Mouse (Mus musculus): Measurements from ENCODE around the gene Itga9. TPM values are rescaled to one million over a fixed set of nuclear protein-coding genes. Genes with fewer than 3 reads are reported as not detected.

Gene Itga9
- polyA plus RNA-seq, 1 experiment: 0.14 TPM

DNA sequence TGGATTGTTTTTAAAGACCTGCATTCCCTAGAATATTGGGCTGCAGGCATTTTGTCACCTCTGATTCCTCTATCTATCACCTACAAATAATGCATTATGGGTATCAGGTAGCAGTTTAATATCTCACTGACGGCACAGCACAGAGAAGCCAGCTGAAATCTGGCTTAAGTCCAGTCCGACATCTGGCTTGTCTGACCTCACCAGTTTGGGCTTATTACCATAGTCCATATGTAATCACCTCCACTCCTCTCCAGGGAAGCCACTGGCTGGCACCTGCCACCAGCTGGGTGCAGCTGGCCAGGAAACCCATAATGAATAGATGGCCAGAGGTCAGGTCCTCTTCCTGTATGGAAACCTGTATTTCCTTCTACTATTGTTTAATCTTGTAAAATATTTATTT, 284.2 kb downstream of the Itga9 start:
- TF ChIP-seq TCF3 (IDR thresholded peaks at IDR 0.05; ENCODE audit: insufficient read length, low read depth) (no peak), POLR2AphosphoS2 (IDR thresholded peaks at IDR 0.05; ENCODE audit: insufficient read length, low read depth) (no peak), TCF12 (IDR thresholded peaks at IDR 0.05; ENCODE audit: insufficient read depth, poor library complexity, severe bottlenecking) (no peak), POLR2A (IDR thresholded peaks at IDR 0.05; ENCODE audit: insufficient read length, low read depth) (no peak), CEBPB (IDR thresholded peaks at IDR 0.05; ENCODE audit: insufficient read depth, poor library complexity, severe bottlenecking) (no peak), MYOD1 (IDR thresholded peaks at IDR 0.05; ENCODE audit: control insufficient read depth in 1 of 3, insufficient read length in 2 of 3, low read depth in 2 of 3) (no peak), USF1 (IDR thresholded peaks at IDR 0.05; ENCODE audit: low read depth) (no peak), REST (IDR thresholded peaks at IDR 0.05; ENCODE audit: insufficient read depth, insufficient read length) (no peak), E2F4 (IDR thresholded peaks at IDR 0.05; ENCODE audit: insufficient read depth) (no peak), MYOG (IDR thresholded peaks at IDR 0.05; ENCODE audit: control insufficient read depth in 1 of 3, insufficient read depth in 1 of 3, insufficient read length in 2 of 3, low read depth in 2 of 3) (no peak), SRF (IDR thresholded peaks at IDR 0.05; ENCODE audit: control insufficient read depth, insufficient read length, low read depth) (no peak), MAX (IDR thresholded peaks at IDR 0.05; ENCODE audit: low read depth) (no peak)
- Histone ChIP-seq H3K36me3 (ENCODE audit: control insufficient read depth, insufficient read depth) (no peaks in the 10 kb centered on the region), H3ac (ENCODE audit: control insufficient read depth, insufficient read length) (no peak overlapping the region), H3K79me2 (ENCODE audit: control insufficient read depth, insufficient read depth) (no peaks in the 10 kb centered on the region), H3K27me3 (ENCODE audit: control insufficient read depth, insufficient read depth, insufficient read length) (peaks cover 7% of the 10 kb centered on the region), H3K4me2 (ENCODE audit: low read depth) (no peak overlapping the region), H3K4me3 (no peak overlapping the region)

DNA sequence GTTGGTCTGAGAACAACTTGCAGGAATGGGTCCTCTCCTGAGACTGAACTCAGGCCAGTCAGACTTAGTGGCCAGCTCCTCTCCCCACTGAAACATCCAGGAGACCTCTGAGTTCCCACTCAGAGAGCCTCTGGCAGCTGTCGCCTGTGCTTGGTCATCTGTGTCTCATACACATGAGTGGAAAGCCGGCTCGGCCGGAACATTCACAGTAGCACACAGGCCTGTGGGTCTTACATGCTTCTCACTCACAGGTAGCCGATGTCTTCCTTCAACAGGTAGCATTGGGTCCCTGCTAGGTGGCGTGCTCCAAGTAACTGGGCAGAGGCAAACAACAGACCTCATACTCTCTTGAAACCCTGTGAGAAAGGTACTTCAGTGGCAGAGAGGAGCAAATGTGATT, 284.6 kb downstream of the Itga9 start:
- TF ChIP-seq TCF12 (IDR thresholded peaks at IDR 0.05; ENCODE audit: insufficient read depth, poor library complexity, severe bottlenecking) (no peak), USF1 (IDR thresholded peaks at IDR 0.05; ENCODE audit: low read depth) (no peak), MAX (IDR thresholded peaks at IDR 0.05; ENCODE audit: low read depth) (no peak), POLR2AphosphoS2 (IDR thresholded peaks at IDR 0.05; ENCODE audit: insufficient read length, low read depth) (no peak), MYOD1 (IDR thresholded peaks at IDR 0.05; ENCODE audit: control insufficient read depth in 1 of 3, insufficient read length in 2 of 3, low read depth in 2 of 3) (no peak), REST (IDR thresholded peaks at IDR 0.05; ENCODE audit: insufficient read depth, insufficient read length) (no peak), POLR2A (IDR thresholded peaks at IDR 0.05; ENCODE audit: insufficient read length, low read depth) (no peak), MYOG (IDR thresholded peaks at IDR 0.05; ENCODE audit: control insufficient read depth in 1 of 3, insufficient read depth in 1 of 3, insufficient read length in 2 of 3, low read depth in 2 of 3) (no peak), E2F4 (IDR thresholded peaks at IDR 0.05; ENCODE audit: insufficient read depth) (no peak), SRF (IDR thresholded peaks at IDR 0.05; ENCODE audit: control insufficient read depth, insufficient read length, low read depth) (no peak), TCF3 (IDR thresholded peaks at IDR 0.05; ENCODE audit: insufficient read length, low read depth) (no peak), CEBPB (IDR thresholded peaks at IDR 0.05; ENCODE audit: insufficient read depth, poor library complexity, severe bottlenecking) (no peak)
- H3K79me2 ChIP-seq (ENCODE audit: control insufficient read depth, insufficient read depth): no peaks in the 10 kb centered on the region
- H3K36me3 ChIP-seq (ENCODE audit: control insufficient read depth, insufficient read depth): no peaks in the 10 kb centered on the region
- no peak overlapping the region for H3K4me2 ChIP-seq (ENCODE audit: low read depth)
- H3K4me3 ChIP-seq: no peak overlapping the region
- H3K27me3 ChIP-seq (ENCODE audit: control insufficient read depth, insufficient read depth, insufficient read length): peaks cover 7% of the 10 kb centered on the region
- no peak overlapping the region for H3ac ChIP-seq (ENCODE audit: control insufficient read depth, insufficient read length)

DNA sequence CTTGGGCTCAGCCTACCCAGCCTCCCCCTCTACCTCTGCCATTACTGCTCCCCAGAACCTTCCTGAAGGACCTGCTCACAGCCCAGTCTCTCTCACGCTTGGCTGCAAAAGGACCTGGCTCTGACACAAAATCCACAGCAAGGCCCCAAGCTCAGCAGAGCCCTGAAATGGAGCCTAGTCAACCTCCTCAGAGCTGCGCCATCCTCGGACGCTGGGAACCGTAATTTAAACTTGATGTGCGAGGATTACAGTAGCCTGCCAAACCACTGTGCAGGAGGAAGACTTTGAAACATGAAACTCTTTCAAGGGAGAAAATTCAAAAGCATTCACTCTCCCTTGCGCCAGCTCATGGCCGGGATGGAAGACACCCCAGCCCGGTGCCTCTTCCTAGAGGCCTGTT, 285.1 kb downstream of the Itga9 start:
- H3K79me2 ChIP-seq (ENCODE audit: control insufficient read depth, insufficient read depth): no peaks in the 10 kb centered on the region
- H3K27me3 ChIP-seq (ENCODE audit: control insufficient read depth, insufficient read depth, insufficient read length): peaks cover 7% of the 10 kb centered on the region
- H3K36me3 ChIP-seq (ENCODE audit: control insufficient read depth, insufficient read depth): no peaks in the 10 kb centered on the region
- H3K4me2 ChIP-seq (ENCODE audit: low read depth): no peak overlapping the region
- H3ac ChIP-seq (ENCODE audit: control insufficient read depth, insufficient read length): no peak overlapping the region
- TF ChIP-seq MAX (IDR thresholded peaks at IDR 0.05; ENCODE audit: low read depth): no peak
- no peak for TF ChIP-seq MYOD1 (IDR thresholded peaks at IDR 0.05; ENCODE audit: control insufficient read depth in 1 of 3, insufficient read length in 2 of 3, low read depth in 2 of 3)
- no peak for TF ChIP-seq SRF (IDR thresholded peaks at IDR 0.05; ENCODE audit: control insufficient read depth, insufficient read length, low read depth)
- TF ChIP-seq TCF12 (IDR thresholded peaks at IDR 0.05; ENCODE audit: insufficient read depth, poor library complexity, severe bottlenecking): no peak
- TF ChIP-seq TCF3 (IDR thresholded peaks at IDR 0.05; ENCODE audit: insufficient read length, low read depth): no peak
- no peak for TF ChIP-seq CEBPB (IDR thresholded peaks at IDR 0.05; ENCODE audit: insufficient read depth, poor library complexity, severe bottlenecking)
- TF ChIP-seq MYOG (IDR thresholded peaks at IDR 0.05; ENCODE audit: control insufficient read depth in 1 of 3, insufficient read depth in 1 of 3, insufficient read length in 2 of 3, low read depth in 2 of 3): no peak
- TF ChIP-seq E2F4 (IDR thresholded peaks at IDR 0.05; ENCODE audit: insufficient read depth): no peak
- TF ChIP-seq USF1 (IDR thresholded peaks at IDR 0.05; ENCODE audit: low read depth): no peak
- no peak for TF ChIP-seq POLR2A (IDR thresholded peaks at IDR 0.05; ENCODE audit: insufficient read length, low read depth)
- TF ChIP-seq REST (IDR thresholded peaks at IDR 0.05; ENCODE audit: insufficient read depth, insufficient read length): no peak
- no peak for TF ChIP-seq POLR2AphosphoS2 (IDR thresholded peaks at IDR 0.05; ENCODE audit: insufficient read length, low read depth)
- H3K4me3 ChIP-seq: no peak overlapping the region

DNA sequence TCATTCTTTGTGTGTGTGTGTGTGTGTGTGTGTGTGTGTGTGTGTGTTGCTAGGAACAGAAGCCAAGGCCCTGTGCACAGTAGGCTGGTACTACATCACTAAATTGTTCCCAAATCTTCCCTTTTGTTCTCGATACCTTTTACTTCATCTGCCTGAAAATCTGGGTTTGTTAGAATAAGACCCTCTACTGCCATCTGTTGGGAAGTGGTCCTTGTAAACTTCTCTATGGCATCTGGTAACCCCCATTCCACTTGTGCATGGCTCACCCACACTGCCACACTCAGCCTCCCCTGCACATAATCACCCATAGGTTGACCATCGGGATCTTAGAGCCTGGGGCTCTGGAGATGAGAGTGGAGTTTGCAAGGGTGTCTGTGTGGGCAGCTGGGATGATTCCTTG, 288.6 kb downstream of the Itga9 start:
- Histone ChIP-seq H3K36me3 (ENCODE audit: control insufficient read depth, insufficient read depth) (no peaks in the 10 kb centered on the region), H3K4me2 (ENCODE audit: low read depth) (no peak overlapping the region), H3K79me2 (ENCODE audit: control insufficient read depth, insufficient read depth) (no peaks in the 10 kb centered on the region), H3K27me3 (ENCODE audit: control insufficient read depth, insufficient read depth, insufficient read length) (peaks cover 17% of the 10 kb centered on the region), H3K4me3 (no peak overlapping the region), H3ac (ENCODE audit: control insufficient read depth, insufficient read length) (no peak overlapping the region)
- TF ChIP-seq TCF12 (IDR thresholded peaks at IDR 0.05; ENCODE audit: insufficient read depth, poor library complexity, severe bottlenecking) (no peak), POLR2AphosphoS2 (IDR thresholded peaks at IDR 0.05; ENCODE audit: insufficient read length, low read depth) (no peak), MYOG (IDR thresholded peaks at IDR 0.05; ENCODE audit: control insufficient read depth in 1 of 3, insufficient read depth in 1 of 3, insufficient read length in 2 of 3, low read depth in 2 of 3) (no peak), CEBPB (IDR thresholded peaks at IDR 0.05; ENCODE audit: insufficient read depth, poor library complexity, severe bottlenecking) (no peak)

DNA sequence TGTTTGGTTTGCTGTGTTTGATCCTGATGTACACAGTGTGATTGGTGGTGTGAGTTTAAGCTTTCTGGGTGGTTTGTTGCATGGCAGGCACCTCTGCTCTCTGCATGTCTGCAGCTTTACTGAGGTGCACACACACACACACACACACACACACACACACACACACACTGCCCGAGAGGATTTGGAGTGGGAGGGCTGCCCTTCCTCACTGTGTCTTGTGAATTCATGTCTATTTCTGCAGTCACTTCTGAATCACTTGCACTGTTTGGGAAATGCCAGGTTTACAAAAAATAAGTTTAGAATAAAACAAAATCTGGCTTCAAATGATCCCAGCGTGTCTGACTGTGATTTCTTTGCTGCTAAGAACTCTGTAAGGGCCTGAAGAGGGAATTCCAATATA, 294.2 kb downstream of the Itga9 start:
- Histone ChIP-seq H3K27me3 (ENCODE audit: control insufficient read depth, insufficient read depth, insufficient read length) (peaks cover 45% of the 10 kb centered on the region), H3K36me3 (ENCODE audit: control insufficient read depth, insufficient read depth) (no peaks in the 10 kb centered on the region), H3K4me3 (no peak overlapping the region), H3ac (ENCODE audit: control insufficient read depth, insufficient read length) (no peak overlapping the region), H3K4me2 (ENCODE audit: low read depth) (no peak overlapping the region), H3K79me2 (ENCODE audit: control insufficient read depth, insufficient read depth) (no peaks in the 10 kb centered on the region)
- no peak for TF ChIP-seq MYOG (IDR thresholded peaks at IDR 0.05; ENCODE audit: control insufficient read depth in 1 of 3, insufficient read depth in 1 of 3, insufficient read length in 2 of 3, low read depth in 2 of 3)
- TF ChIP-seq POLR2AphosphoS2 (IDR thresholded peaks at IDR 0.05; ENCODE audit: insufficient read length, low read depth): no peak
- TF ChIP-seq MYOD1 (IDR thresholded peaks at IDR 0.05; ENCODE audit: control insufficient read depth in 1 of 3, insufficient read length in 2 of 3, low read depth in 2 of 3): no peak
- TF ChIP-seq TCF3 (IDR thresholded peaks at IDR 0.05; ENCODE audit: insufficient read length, low read depth): no peak
- no peak for TF ChIP-seq USF1 (IDR thresholded peaks at IDR 0.05; ENCODE audit: low read depth)
- no peak for TF ChIP-seq REST (IDR thresholded peaks at IDR 0.05; ENCODE audit: insufficient read depth, insufficient read length)
- TF ChIP-seq MAX (IDR thresholded peaks at IDR 0.05; ENCODE audit: low read depth): no peak
- no peak for TF ChIP-seq TCF12 (IDR thresholded peaks at IDR 0.05; ENCODE audit: insufficient read depth, poor library complexity, severe bottlenecking)
- TF ChIP-seq POLR2A (IDR thresholded peaks at IDR 0.05; ENCODE audit: insufficient read length, low read depth): no peak
- TF ChIP-seq E2F4 (IDR thresholded peaks at IDR 0.05; ENCODE audit: insufficient read depth): no peak
- TF ChIP-seq CEBPB (IDR thresholded peaks at IDR 0.05; ENCODE audit: insufficient read depth, poor library complexity, severe bottlenecking): no peak
- no peak for TF ChIP-seq SRF (IDR thresholded peaks at IDR 0.05; ENCODE audit: control insufficient read depth, insufficient read length, low read depth)

Data from myocyte (in vitro differentiated cells).